Mouse (Mus musculus): ENCODE measurements around the gene Faim.

DNA sequence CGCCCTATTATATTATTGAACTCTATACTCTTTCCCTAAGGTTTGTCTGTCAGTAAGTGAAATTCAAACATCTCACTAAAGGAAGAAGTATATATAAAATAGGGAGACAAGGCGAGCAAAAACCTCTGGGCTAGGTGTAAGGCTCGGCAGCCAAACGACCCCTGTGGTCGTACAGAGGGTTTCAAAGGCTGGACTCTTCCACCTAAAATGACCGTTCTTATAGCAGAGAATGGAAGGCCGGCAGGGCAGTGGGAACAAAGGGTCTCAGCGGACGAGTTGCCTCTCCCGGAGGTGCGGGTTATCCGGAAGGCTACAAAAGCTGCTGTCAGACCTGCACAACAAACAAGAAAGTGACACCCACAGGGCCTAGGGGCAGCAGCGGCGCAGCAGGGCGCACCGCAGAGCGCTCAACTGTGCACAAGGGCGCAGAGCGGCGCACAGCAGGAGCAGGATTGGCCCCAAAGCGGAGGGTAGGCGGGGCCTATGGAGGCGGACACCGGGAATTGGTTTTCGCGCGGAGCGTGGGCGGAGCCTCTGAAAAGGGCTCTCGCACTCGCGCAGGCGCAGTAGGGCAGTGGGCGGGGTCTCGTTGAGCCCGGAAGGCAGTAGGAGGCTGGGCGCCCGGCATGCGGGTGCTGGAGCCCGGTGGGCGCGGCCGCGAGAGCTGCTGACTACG lies at the start of gene Faim:
- TF ChIP-seq POLR2A (IDR thresholded peaks at IDR 0.05; ENCODE audit: insufficient read depth, low read depth, low read length) (peak; percentile 61; the same call in 1 of the 2 replicates), CTCF (IDR thresholded peaks at IDR 0.05; ENCODE audit: insufficient read depth, low read depth, low read length) (no peak)

All from olfactory bulb, adult 2 months (tissue).